Mouse (Mus musculus) small intestine, adult 2 months (tissue): Measurements from ENCODE around the gene Sema6d.

ENCODE experiments used
- CTCF ChIP-seq: fragments of 200-500 bp; IDR thresholded peaks from 2 replicates; pipeline ENCODE4 v1.5.1; 2012; ENCODE audit warnings: low read depth, mild to moderate bottlenecking, control low read depth, inconsistent platforms, low read length, moderate library complexity, mixed read lengths; ENCODE audit not compliant: insufficient replicate concordance, insufficient read length; ENCODE audit errors: extremely low read depth
- POLR2A ChIP-seq: fragments of 200-500 bp; IDR thresholded peaks from 2 replicates; pipeline ENCODE4 v1.6.1; 2012; ENCODE audit warnings: low read depth, mild to moderate bottlenecking, control low read depth, inconsistent platforms, low read length, moderate library complexity

DNA sequence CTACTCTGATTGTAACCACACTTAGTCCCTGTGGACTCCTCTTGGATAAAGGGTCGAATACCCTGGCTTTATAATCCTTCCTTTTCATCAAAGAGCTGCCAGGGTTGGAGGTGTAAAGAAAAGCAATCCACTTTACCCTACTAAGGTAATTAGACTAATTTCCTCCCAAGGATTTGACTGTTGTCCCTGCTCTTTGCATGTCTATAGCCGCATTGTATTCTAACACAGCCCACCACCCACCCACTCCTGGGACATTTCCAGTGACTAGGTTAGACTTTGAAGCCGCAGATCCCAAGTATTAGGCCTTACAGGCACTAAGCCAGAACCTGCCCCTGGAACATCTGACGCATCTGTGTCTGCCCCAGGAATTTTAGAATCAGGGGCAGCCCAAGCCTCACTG is 547.3 kb downstream of the Sema6d start:
- TF ChIP-seq CTCF (no peak), POLR2A (no peak)
